Mouse (Mus musculus) forebrain, embryonic 12.5 days (tissue): Measurements from ENCODE around the gene Kdsr. TPM values are rescaled to one million over a fixed set of nuclear protein-coding genes. Genes with fewer than 3 reads are reported as not detected.

Experiments
- ATAC-seq: fragments of 200-750 bp; cut with Nextera tagmentation; 2 replicates; pipeline ENCODE4 v1.8.0; 2017; ENCODE audit warnings: moderate TSS enrichment; ENCODE audit not compliant: low FRiP score
- H3K27ac ChIP-seq: fragments of 300-500 bp; sonication (generic); 2 replicates; pipeline ENCODE4 v1.5.1; 2016; ENCODE audit warnings: mild to moderate bottlenecking
- H3K27me3 ChIP-seq: fragments of 300-500 bp; sonication (generic); 2 replicates; pipeline ENCODE4 v1.6.1; 2016; ENCODE audit warnings: mild to moderate bottlenecking
- H3K36me3 ChIP-seq: fragments of 300-500 bp; sonication (generic); replicated peaks from 2 replicates; pipeline ENCODE4 v1.6.1; 2016; ENCODE audit warnings: mild to moderate bottlenecking
- H3K4me1 ChIP-seq: fragments of 300-500 bp; sonication (generic); 2 replicates; pipeline ENCODE4 v1.6.1; 2016
- H3K4me2 ChIP-seq: fragments of 300-500 bp; sonication (generic); 2 replicates; pipeline ENCODE4 v1.6.1; 2016; ENCODE audit warnings: mild to moderate bottlenecking, moderate library complexity
- H3K4me3 ChIP-seq: fragments of 300-500 bp; sonication (generic); replicated peaks from 2 replicates; pipeline ENCODE4 v1.5.1; 2016; ENCODE audit warnings: mild to moderate bottlenecking
- H3K9ac ChIP-seq: fragments of 300-500 bp; sonication (generic); 2 replicates; pipeline ENCODE4 v1.6.1; 2016; ENCODE audit warnings: mild to moderate bottlenecking
- H3K9me3 ChIP-seq: fragments of 300-500 bp; sonication (generic); 2 replicates; pipeline ENCODE4 v1.6.1; 2016
- WGBS: fragments of 180-500 bp; shearing (Covaris S2); methylation state at CpG from one replicate; pipeline ENCODE4 v1.1.7; 2016; 5-methylcytosine and 5-hydroxymethylcytosine counted together
- polyA plus RNA-seq: library from polyadenylated mRNA; unstranded; fragments of >200 nt; fragmentation: Nextera tagmentation; extraction: Ambion mirVana; gene quantifications from 2 replicates; pipeline ENCODE4 v1.2.1, GENCODE M21; 2016

The Kdsr gene
- 8.3 and 9.0 TPM in 2 replicates for polyA plus RNA-seq

DNA sequence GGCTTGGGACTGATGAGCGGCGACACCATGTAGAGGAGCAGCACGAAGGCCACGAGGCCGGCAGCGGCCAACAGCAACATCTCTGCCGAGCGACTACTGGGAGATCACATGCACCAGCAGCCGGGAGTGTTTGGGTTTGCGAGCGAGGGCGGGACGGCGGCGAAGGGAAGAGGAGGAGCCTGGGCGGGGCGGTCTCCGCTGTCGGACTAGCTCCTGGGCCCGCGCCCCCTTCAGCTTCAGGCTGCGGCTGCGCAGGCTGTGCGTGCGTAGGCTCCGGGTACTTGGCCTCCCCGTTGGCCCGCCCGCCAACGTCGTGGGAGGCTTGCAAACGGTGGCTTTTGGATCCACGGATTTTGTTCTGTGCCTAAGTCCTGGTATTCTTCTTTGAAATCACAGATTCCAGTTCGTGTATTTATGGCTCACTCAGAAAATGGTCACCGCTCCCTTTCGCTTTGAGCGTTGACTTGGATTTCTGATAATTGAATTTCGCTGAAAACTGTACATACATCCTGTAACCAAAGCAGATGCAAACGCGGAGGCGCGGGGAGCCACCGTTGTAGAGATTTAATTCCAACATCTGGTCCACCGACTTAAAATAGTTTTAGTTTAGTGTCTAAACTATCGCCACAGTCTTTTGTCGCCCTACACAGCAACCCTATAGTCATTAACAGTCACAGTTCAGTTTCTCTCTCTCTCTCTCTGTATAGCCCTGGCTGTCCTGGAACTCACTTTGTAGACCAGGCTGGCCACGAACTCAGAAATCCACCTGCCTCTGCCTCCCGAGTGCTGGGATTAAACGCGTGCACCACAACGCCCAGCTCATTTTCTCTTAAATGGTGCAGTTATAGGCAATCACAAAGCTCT is at the start of gene Kdsr:
Gene Kdsr (minus strand): TSS at position 156 of the 864 bp plus-strand sequence.
- H3K9me3 ChIP-seq = no peaks in the 10 kb centered on the region
- WGBS = 3% methylated on average over 51 of the region's 51 CpGs
- peak; percentile 98 for ATAC-seq
- peaks cover 4% of the 10 kb centered on the region; the same call in 1 of the 2 replicates for H3K36me3 ChIP-seq
- peak within 1 kb of the TSS; percentile 76 for H3K9ac ChIP-seq
- peaks cover 9% of the 10 kb centered on the region for H3K4me1 ChIP-seq
- H3K27ac ChIP-seq = peak within 1 kb of the TSS; percentile 88
- H3K27me3 ChIP-seq = no peaks in the 10 kb centered on the region
- peak within 1 kb of the TSS; percentile 67 for H3K4me3 ChIP-seq
- H3K4me2 ChIP-seq = peak within 1 kb of the TSS; percentile 91

DNA sequence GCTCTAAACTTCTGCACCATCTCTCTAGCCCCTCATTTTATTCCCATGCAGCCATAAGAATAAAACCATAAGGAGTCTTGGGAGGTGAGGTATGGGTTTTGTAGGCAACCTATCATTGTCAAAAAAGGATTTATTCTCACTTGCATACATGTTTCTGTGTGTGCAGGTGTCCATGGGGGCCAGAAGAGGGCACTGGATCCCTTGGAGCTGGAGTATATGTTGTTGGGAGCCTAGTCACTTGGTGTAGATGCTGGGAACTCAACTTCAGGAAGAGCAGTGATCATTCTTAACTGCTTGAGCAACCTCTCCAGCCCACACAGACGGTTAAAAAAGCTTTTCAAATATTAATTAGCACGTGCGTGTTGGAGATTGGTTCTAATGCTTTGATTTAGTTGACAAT is 40.4 kb upstream of the Kdsr start:
- Histone ChIP-seq H3K9me3 (no peaks in the 10 kb centered on the region), H3K4me2 (no peak overlapping the region), H3K9ac (no peak overlapping the region), H3K27ac (no peak overlapping the region), H3K4me1 (peaks cover 8% of the 10 kb centered on the region), H3K27me3 (no peaks in the 10 kb centered on the region), H3K36me3 (no peaks in the 10 kb centered on the region), H3K4me3 (no peak overlapping the region)
- no peak for ATAC-seq
- 85% methylated on average over 3 of the region's 3 CpGs for WGBS

DNA sequence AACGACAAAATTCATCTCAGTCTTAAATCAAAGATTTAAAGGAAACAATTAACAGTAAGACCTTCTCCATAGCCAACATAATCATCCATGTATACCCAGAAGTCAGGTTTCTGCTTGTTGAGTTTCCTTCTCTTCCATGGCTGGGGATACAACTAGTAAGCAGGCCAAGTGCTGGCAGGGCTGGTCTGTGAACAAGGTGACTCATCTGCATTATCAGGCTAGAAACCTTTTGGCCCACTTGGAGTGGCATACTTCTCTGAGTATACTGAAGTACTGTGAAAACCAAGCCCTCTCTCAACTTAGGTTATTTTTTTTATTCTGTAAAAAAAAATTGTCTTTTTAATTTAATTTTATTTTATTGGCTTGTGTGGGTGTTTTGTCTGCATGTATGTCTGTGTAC is 39.9 kb upstream of the Kdsr start:
- H3K9me3 ChIP-seq = no peaks in the 10 kb centered on the region
- ATAC-seq = no peak
- WGBS = 49% methylated on average over 1 of the region's 1 CpGs
- no peaks in the 10 kb centered on the region for H3K36me3 ChIP-seq
- H3K9ac ChIP-seq = no peak overlapping the region
- H3K27me3 ChIP-seq = no peaks in the 10 kb centered on the region
- H3K4me3 ChIP-seq = no peak overlapping the region
- peaks cover 12% of the 10 kb centered on the region for H3K4me1 ChIP-seq
- H3K4me2 ChIP-seq = no peak overlapping the region
- H3K27ac ChIP-seq = no peak overlapping the region

DNA sequence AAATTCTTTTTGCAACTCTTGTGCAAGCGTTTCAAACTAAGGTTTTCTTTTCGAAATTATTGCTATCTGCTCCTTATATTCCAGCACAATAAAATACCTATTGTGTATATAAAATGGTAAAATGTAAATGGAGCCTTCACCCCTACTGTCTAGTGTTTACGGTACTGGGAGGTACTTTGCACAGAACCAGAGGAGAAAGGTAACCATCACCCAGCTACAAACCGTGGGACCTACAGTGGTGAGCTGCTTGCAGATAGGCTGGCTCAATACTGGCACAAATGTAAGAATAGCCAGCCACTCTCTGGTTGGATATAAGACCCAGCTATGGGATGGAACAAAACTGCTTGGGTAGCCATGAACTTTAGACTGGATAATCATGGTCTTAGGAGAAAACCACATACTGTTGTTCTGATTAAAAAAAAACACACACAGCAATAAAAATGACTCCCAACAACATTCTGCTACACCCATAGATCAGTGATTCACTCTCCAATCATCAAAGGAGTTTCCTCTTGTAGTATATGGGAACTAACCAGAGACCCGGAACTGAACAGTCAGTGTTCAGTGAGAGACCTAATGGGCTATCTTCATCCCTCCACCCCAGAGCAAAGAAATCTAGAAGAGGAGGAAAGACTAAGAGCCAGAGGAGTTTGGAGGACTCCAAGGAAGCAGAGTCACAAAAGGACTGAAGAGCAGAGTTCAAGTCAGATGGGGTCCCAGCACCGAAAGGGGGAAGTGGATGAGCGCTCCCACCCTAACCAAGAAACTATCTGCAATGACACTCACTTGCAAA is 37.7 kb upstream of the Kdsr start:
- no peaks in the 10 kb centered on the region for H3K36me3 ChIP-seq
- peak overlapping the region; percentile 55 for H3K4me2 ChIP-seq
- H3K9ac ChIP-seq = peak overlapping the region; percentile 90; the same call in 1 of the 2 replicates
- H3K4me3 ChIP-seq = peak overlapping the region; percentile 98
- H3K27ac ChIP-seq = no peak overlapping the region
- peak; percentile 34 for ATAC-seq
- no peaks in the 10 kb centered on the region for H3K9me3 ChIP-seq
- 65% methylated on average over 7 of the region's 7 CpGs for WGBS
- H3K27me3 ChIP-seq = no peaks in the 10 kb centered on the region
- H3K4me1 ChIP-seq = peaks cover 18% of the 10 kb centered on the region

DNA sequence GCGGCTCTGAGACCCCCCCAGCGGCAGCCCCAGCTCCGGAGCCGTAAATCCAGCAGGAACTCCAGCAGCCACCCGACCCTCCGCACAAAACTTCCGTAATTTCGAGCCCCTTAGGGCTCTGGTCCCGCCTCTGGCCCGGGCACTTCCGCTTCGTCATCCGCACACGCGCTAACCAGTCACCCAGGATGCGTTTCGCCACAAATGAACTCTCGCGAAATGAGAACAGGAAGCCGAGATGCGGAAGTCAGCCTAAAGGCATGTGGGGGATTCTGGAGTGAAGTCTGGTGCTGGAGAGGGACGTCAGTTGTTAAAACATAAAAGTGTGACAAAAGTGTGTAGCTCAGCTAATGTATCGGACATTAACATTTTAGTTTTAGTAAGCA is 37.0 kb upstream of the Kdsr start, which contains the start of gene Vps4b:
Gene Vps4b (minus strand): TSS at position 187 of the 383 bp plus-strand sequence.
- H3K27me3 ChIP-seq = no peaks in the 10 kb centered on the region
- ATAC-seq = peak; percentile 100
- peak within 1 kb of the TSS; percentile 90 for H3K9ac ChIP-seq
- peak within 1 kb of the TSS; percentile 71 for H3K4me2 ChIP-seq
- H3K27ac ChIP-seq = peak within 1 kb of the TSS; percentile 88
- no peaks in the 10 kb centered on the region for H3K9me3 ChIP-seq
- WGBS = under 1% methylated on average over 23 of the region's 23 CpGs
- H3K4me1 ChIP-seq = peaks cover 18% of the 10 kb centered on the region
- H3K36me3 ChIP-seq = no peaks in the 10 kb centered on the region
- peak within 1 kb of the TSS; percentile 98 for H3K4me3 ChIP-seq

DNA sequence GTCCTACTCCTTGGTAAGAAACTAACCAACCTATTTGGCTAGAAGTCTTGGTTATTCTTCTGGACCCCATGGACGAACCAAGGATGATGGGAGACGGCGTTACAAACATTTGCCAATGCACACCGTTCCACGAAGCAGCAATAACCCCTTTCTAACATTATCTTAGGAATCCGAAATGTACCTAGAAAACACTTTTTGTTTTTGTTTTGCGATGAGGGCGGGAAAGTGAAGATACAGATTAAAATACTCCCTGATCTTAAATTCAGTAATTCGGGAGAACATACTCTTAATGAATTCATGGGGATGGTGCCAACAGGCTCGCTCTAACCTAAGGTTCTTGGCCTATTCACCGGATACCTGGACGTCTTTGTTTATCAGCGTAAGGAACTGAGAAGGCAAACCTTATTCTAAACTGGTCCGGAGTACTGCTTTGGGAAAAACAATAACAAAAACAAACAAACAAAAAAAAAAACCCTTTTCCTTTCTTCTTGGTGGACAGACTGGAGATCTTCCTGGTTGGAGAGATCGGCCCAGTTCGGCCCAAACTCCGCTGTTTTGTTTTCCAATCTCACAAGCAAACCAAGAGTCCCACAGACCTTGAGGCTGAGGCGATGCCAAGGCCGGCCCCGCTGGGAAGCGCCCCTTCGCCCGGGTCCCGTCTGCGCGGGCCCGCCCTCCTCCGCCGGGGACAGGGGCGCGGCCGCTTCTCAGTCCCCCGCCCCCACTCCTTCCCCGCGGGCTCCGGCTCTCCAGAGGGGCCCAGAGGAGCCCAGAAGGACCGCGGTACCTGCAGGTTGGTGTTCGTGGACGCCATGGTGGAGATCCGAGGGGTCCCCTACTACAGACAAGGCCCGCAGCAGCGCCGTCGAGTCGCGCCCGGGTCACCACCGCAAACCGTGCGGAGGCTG is 36.4 kb upstream of the Kdsr start:
- no peaks in the 10 kb centered on the region for H3K9me3 ChIP-seq
- H3K9ac ChIP-seq = peak overlapping the region; percentile 90
- ATAC-seq = peak; percentile 88
- peak overlapping the region; percentile 88 for H3K27ac ChIP-seq
- H3K4me2 ChIP-seq = peak overlapping the region; percentile 71
- 5% methylated on average over 51 of the region's 51 CpGs for WGBS
- H3K36me3 ChIP-seq = no peaks in the 10 kb centered on the region
- H3K27me3 ChIP-seq = no peaks in the 10 kb centered on the region
- peak overlapping the region; percentile 98 for H3K4me3 ChIP-seq
- peaks cover 18% of the 10 kb centered on the region for H3K4me1 ChIP-seq

DNA sequence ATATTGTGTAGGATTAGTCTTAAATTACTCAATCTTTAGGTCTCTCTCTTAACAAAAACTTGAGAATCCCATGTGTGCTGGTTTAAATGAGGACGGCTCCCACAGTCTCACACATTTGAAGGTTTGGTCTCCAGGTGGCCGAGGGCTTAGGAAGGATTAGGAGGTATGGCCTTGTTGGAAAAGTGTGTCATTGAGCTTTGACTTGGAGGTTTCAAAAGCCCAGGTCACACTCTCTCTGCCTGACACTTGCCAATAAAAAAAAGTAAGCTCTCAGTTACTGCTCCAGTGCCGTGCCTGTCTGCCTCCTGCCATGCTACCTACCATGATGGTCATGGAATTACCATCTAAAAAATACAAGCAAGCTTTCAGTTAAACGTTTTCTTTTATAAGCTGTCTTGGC is 15.4 kb upstream of the Kdsr start:
- H3K4me3 ChIP-seq = no peak overlapping the region
- no peak overlapping the region for H3K27ac ChIP-seq
- no peak for ATAC-seq
- no peaks in the 10 kb centered on the region for H3K9me3 ChIP-seq
- WGBS = 93% methylated on average over 4 of the region's 4 CpGs
- no peaks in the 10 kb centered on the region for H3K4me1 ChIP-seq
- H3K4me2 ChIP-seq = no peak overlapping the region
- peaks cover 65% of the 10 kb centered on the region for H3K36me3 ChIP-seq
- no peaks in the 10 kb centered on the region for H3K27me3 ChIP-seq
- no peak overlapping the region for H3K9ac ChIP-seq

DNA sequence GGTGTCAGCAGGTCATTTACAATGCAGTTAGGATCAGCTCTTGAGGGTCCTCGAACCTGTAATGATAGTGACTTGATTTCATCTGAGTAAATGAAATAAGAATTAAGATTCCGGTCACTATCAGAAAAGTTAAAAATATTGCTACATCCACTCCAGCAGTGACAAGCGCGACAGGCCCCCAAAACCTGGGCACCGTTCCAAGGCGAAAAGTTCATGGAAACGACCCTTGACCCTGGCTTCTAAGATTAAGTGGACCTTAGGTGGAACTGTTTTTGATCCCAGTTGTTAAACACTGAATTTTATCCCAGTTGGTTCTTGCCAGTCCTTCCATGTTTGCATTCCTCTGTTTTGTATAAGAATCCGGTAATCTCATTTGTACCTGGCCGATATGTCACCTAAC is 14.6 kb upstream of the Kdsr start:
- no peaks in the 10 kb centered on the region for H3K27me3 ChIP-seq
- no peaks in the 10 kb centered on the region for H3K9me3 ChIP-seq
- H3K36me3 ChIP-seq = peaks cover 59% of the 10 kb centered on the region
- no peak overlapping the region for H3K27ac ChIP-seq
- WGBS = 96% methylated on average over 9 of the region's 9 CpGs
- H3K9ac ChIP-seq = no peak overlapping the region
- no peak overlapping the region for H3K4me3 ChIP-seq
- H3K4me2 ChIP-seq = no peak overlapping the region
- ATAC-seq = no peak
- H3K4me1 ChIP-seq = no peaks in the 10 kb centered on the region

DNA sequence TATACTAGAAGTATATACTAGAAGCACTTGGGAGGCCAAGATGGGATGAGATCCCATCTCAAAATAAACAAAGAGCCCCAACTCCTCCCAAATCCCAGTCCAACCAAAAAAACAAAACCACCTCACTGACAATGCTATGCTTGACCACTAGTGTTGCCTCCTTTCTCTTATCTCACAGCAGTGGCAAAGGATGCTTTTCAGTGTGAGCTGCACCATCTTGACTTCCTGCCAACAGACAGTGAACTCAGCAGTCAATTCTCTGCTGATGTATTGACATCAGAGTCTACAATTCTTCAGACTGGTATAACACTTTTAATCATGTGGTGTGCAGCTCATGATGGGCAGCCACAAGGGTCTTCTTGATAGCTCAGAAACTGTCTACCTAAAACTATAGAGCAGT is 9.2 kb upstream of the Kdsr start:
- no peak overlapping the region for H3K4me3 ChIP-seq
- no peak for ATAC-seq
- H3K27me3 ChIP-seq = no peaks in the 10 kb centered on the region
- no peak overlapping the region for H3K4me2 ChIP-seq
- H3K4me1 ChIP-seq = no peaks in the 10 kb centered on the region
- no peaks in the 10 kb centered on the region for H3K9me3 ChIP-seq
- H3K9ac ChIP-seq = no peak overlapping the region
- H3K36me3 ChIP-seq = peaks cover 51% of the 10 kb centered on the region
- H3K27ac ChIP-seq = no peak overlapping the region

DNA sequence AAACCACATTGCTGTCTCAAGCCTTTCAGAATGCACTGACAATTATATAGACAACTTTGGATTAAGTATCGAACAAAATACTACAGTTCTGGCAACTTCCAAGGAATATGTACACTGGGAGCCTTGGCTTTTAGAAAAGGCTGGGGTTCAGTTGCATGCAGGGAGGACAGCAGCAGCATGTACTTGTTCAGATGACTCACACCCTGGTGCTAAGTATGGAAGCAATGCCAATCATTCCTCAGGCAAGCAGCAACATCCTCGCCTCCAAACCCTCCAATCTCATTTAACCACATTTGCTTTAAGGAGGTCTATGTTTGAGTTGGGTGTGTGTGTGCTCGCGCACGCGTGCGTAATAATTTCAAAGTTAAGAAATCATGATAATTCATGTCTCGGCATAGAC is 6.2 kb upstream of the Kdsr start:
- Histone ChIP-seq H3K27me3 (no peaks in the 10 kb centered on the region), H3K4me2 (no peak overlapping the region), H3K9ac (no peak overlapping the region), H3K27ac (no peak overlapping the region), H3K36me3 (peaks cover 31% of the 10 kb centered on the region), H3K4me1 (no peaks in the 10 kb centered on the region), H3K9me3 (no peaks in the 10 kb centered on the region), H3K4me3 (no peak overlapping the region)
- WGBS = 98% methylated on average over 8 of the region's 8 CpGs
- no peak for ATAC-seq

DNA sequence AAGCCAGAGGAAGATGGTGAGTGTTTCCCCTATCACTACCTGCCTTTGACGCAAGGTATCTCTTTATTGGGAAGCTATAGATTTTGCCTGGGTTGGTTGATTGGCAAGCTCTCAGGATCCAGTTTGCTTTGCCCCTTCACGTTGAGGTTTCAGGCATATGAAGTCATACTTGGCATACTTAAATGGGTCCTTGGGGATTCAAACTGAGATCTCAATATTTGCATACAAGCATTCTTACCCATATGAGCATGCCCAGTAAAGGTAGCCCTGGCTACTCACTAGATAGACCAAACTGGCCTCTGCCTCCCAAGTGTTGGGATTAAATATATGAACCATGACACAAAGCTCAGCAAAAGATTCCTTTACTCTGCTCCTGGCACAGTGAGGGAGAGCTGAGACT is 5.3 kb upstream of the Kdsr start:
- Histone ChIP-seq H3K4me3 (no peak overlapping the region), H3K9me3 (no peaks in the 10 kb centered on the region), H3K4me2 (no peak overlapping the region), H3K27ac (no peak overlapping the region), H3K36me3 (peaks cover 24% of the 10 kb centered on the region), H3K4me1 (no peaks in the 10 kb centered on the region), H3K9ac (no peak overlapping the region), H3K27me3 (no peaks in the 10 kb centered on the region)
- WGBS = 90% methylated on average over 2 of the region's 2 CpGs
- ATAC-seq = no peak

DNA sequence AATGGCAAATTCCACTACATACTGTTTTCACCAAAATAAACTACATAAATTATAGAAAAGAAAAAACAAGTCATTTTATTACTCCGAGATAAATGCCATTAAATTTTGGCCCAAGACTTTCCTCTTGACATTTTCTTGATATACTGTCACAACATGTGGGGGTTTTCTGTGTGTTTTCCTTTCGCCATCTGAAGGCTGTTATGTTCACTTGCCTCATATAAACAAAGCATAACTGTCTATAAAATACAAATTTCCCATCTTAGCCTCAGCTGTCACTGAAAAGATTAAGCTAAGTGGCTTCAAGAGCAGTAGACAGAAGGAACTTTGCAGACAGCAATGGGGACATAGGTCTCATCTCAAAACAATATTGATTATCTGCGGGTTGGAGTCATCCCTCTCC is 4.8 kb upstream of the Kdsr start:
- H3K4me1 ChIP-seq = no peaks in the 10 kb centered on the region
- no peak overlapping the region for H3K4me3 ChIP-seq
- H3K27ac ChIP-seq = no peak overlapping the region
- ATAC-seq = no peak
- H3K36me3 ChIP-seq = peaks cover 24% of the 10 kb centered on the region
- no peaks in the 10 kb centered on the region for H3K9me3 ChIP-seq
- H3K27me3 ChIP-seq = no peaks in the 10 kb centered on the region
- H3K9ac ChIP-seq = no peak overlapping the region
- no peak overlapping the region for H3K4me2 ChIP-seq
- 93% methylated on average over 3 of the region's 3 CpGs for WGBS
